In the genomic region with DNA sequence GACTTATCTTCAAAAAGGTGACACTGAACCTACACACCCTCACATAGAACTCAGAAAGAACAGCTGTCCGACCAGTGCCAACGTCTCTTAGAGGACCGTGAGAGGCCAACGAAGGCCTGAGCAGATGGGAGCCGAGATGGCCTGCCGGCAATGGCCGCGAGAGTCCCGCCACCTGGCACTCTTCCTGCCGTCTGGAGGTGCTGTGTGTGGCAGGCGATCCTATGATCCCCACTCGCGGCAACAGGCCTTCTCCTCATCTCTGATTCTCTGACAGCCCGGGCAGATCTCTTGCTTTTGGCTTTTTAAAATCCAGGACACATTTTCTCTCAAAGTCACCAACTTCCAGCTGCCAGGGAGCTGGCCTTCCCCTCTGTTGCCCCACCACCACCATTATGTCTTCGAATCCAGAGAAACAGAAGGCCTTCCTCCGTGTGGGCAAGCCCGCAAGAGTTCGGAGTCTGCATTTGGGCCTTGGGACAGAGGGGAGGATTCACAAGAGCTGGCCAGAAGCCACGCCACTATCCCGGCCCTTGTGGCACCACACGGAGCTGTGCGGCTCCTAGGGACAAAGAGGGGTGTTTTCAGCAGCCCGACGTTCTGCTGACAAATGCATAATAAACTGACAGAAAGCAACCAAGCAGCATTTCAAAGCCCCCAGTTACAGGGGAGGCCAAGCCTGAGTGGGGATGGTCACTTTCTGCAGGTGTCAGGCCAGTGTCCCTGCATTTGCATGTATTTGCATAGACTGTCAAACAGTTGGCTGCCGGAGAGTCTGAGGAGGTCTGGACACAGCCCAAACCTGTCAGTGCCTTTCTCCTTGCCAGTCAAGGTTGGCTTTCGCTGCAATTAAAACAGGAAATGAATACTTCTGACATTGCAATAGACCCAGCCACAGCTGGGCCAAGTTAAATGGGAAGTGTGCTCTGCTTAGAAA, we compare ENCODE assay signal across 8 mouse cellular contexts. TPM values are rescaled to one million over a fixed set of nuclear protein-coding genes. Genes with fewer than 3 reads are reported as not detected.
DNase-seq lines count a peak whose midpoint lies in the region; ATAC-seq and TF ChIP-seq lines count a peak whose summit lies in the region.
"Had no signal": no experiment of that assay in that cellular context is flagged by ENCODE, and none has a peak within 500 bp of the region (broad histone marks: within the 10 kb centered on the region; RNA-seq: fewer than 3 reads in every experiment).

No protein-coding gene starts in this region.

- H3K4me3 ChIP-seq in E14TG2a.4 (replicated peaks; ENCODE audit: low read length): peak overlapping the region; percentile 61
- no peak overlapping the region for H3K4me3 ChIP-seq in forebrain, embryonic 12.5 days (replicated peaks)
- no peak overlapping the region for H3K4me3 ChIP-seq in liver, postnatal 0 days (ENCODE audit: low read depth, low read length)
- H3K4me3 ChIP-seq in intestine, postnatal 0 days (ENCODE audit: low read depth, low read length): no peak overlapping the region

- TF ChIP-seq CTCF in E14TG2a.4 (conservative IDR thresholded peaks at IDR 0.05; ENCODE audit: low read length): no peak
- no peak for TF ChIP-seq CTCF in liver, postnatal 0 days (IDR thresholded peaks at IDR 0.05; ENCODE audit: low read depth)
- no peak for TF ChIP-seq CTCF in intestine, postnatal 0 days (IDR thresholded peaks at IDR 0.05; ENCODE audit: low read depth)

- H3K27ac ChIP-seq in forebrain, embryonic 12.5 days: peak overlapping the region; percentile 38; the same call in 1 of the 2 replicates
- H3K27ac ChIP-seq in liver, postnatal 0 days (ENCODE audit: low read depth): no peak overlapping the region
- H3K27ac ChIP-seq in intestine, postnatal 0 days (ENCODE audit: low read depth, low read length): no peak overlapping the region
- H3K27ac ChIP-seq: kidney, postnatal 0 days had no signal

- H3K9me3 ChIP-seq in E14TG2a.4 (ENCODE audit: low read length): no peaks in the 10 kb centered on the region
- H3K9me3 ChIP-seq in forebrain, embryonic 12.5 days: no peaks in the 10 kb centered on the region
- H3K9me3 ChIP-seq in liver, postnatal 0 days (ENCODE audit: low read length): no peaks in the 10 kb centered on the region
- H3K9me3 ChIP-seq in intestine, postnatal 0 days (ENCODE audit: control insufficient read depth): no peaks in the 10 kb centered on the region

- no peak for TF ChIP-seq EP300 in liver, postnatal 0 days (IDR thresholded peaks at IDR 0.05; ENCODE audit: low read depth)

- ATAC-seq in forebrain, embryonic 12.5 days (ENCODE audit: low FRiP score): no peak
- no peak for ATAC-seq in liver, postnatal 0 days
- no peak for ATAC-seq in intestine, postnatal 0 days

- H3K4me1 ChIP-seq in E14TG2a.4 (replicated peaks; ENCODE audit: low read depth, low read length): peaks cover 16% of the 10 kb centered on the region
- peaks cover 62% of the 10 kb centered on the region for H3K4me1 ChIP-seq in forebrain, embryonic 12.5 days
- no peaks in the 10 kb centered on the region for H3K4me1 ChIP-seq in liver, postnatal 0 days (ENCODE audit: insufficient read depth)
- H3K4me1 ChIP-seq in intestine, postnatal 0 days (replicated peaks; ENCODE audit: control insufficient read depth, insufficient read depth, low read length): no peaks in the 10 kb centered on the region

- 31% methylated on average over 26 of the region's 26 CpGs for WGBS in forebrain, embryonic 12.5 days
- 45% methylated on average over 26 of the region's 26 CpGs for WGBS in liver, postnatal 0 days (ENCODE audit: insufficient replicate concordance)
- WGBS in intestine, postnatal 0 days: 47% methylated on average over 26 of the region's 26 CpGs

- H3K36me3 ChIP-seq in E14TG2a.4 (ENCODE audit: insufficient read depth, low read length): no peaks in the 10 kb centered on the region
- H3K36me3 ChIP-seq in forebrain, embryonic 12.5 days (replicated peaks): no peaks in the 10 kb centered on the region
- no peaks in the 10 kb centered on the region for H3K36me3 ChIP-seq in liver, postnatal 0 days (replicated peaks; ENCODE audit: insufficient read depth, low read length)
- no peaks in the 10 kb centered on the region for H3K36me3 ChIP-seq in intestine, postnatal 0 days (ENCODE audit: control insufficient read depth, insufficient read depth)

- H3K27me3 ChIP-seq in E14TG2a.4 (ENCODE audit: insufficient read depth, low read length): peaks cover 63% of the 10 kb centered on the region
- H3K27me3 ChIP-seq in forebrain, embryonic 12.5 days: peaks cover 91% of the 10 kb centered on the region
- H3K27me3 ChIP-seq in liver, postnatal 0 days (ENCODE audit: insufficient read depth, low read length): peaks cover 24% of the 10 kb centered on the region; the same call in 1 of the 2 replicates
- peaks cover 7% of the 10 kb centered on the region; the same call in 1 of the 2 replicates for H3K27me3 ChIP-seq in intestine, postnatal 0 days (replicated peaks; ENCODE audit: control insufficient read depth, insufficient read depth, low read length)

- DNase-seq in Muller cell, postnatal 12 days (ENCODE audit: inconsistent ontology term): peak; percentile 29
- DNase-seq in layer of hippocampus, postnatal 36 days: peak; percentile 38 to 57
- peak; percentile 14 for DNase-seq in right cerebral cortex, postnatal 36 days (ENCODE audit: low spot score in 2 of 2)
- DNase-seq in liver, postnatal 0 days: no peak

- 0 out of 2 replicates have a peak overlapping the region, but pooled peaks have one; percentile 0 for H3K4me2 ChIP-seq in forebrain, embryonic 12.5 days
- no peak overlapping the region for H3K4me2 ChIP-seq in liver, postnatal 0 days (ENCODE audit: low read depth, low read length)
- no peak overlapping the region for H3K4me2 ChIP-seq in intestine, postnatal 0 days (replicated peaks; ENCODE audit: low read depth)

- H3K9ac ChIP-seq in forebrain, embryonic 12.5 days: no peak overlapping the region; the same call in 1 of the 2 replicates
- no peak overlapping the region for H3K9ac ChIP-seq in liver, postnatal 0 days (replicated peaks)
- H3K9ac ChIP-seq in intestine, postnatal 0 days (ENCODE audit: low read depth, low read length): no peak overlapping the region

RNA-seq across cellular contexts. Expression of a gene that starts 34.5 kb away (rescaled TPM):
- polyA plus RNA-seq in forebrain, embryonic 12.5 days (2016; fragmentation: Nextera tagmentation; extraction: Ambion mirVana): 9.9 and 11.8 TPM in 2 replicates
- total RNA-seq in layer of hippocampus, postnatal 36 days (2021): 100 to 1,000 TPM; 128 to 134 TPM
- 0.28 and 0.33 TPM in 2 replicates for polyA plus RNA-seq in liver, postnatal 0 days (2015; fragmentation: Nextera tagmentation; extraction: Ambion mirVana)
- polyA plus RNA-seq in intestine, postnatal 0 days (2015; fragmentation: Nextera tagmentation; extraction: Ambion mirVana): not detected in 2 replicates
